Mouse (Mus musculus): ENCODE results near the gene 4930507D05Rik.
"Not testable (repeated sequence)": the region's sequence is repeated elsewhere in the genome, so short reads cannot be mapped to it uniquely, and the experiment has no call there.

The 4930507D05Rik gene

GRCm38 (mm10) chr10:62481108-62481852 is 32.0 kb downstream of the 4930507D05Rik start:
- DNase-seq: no peak

DNA sequence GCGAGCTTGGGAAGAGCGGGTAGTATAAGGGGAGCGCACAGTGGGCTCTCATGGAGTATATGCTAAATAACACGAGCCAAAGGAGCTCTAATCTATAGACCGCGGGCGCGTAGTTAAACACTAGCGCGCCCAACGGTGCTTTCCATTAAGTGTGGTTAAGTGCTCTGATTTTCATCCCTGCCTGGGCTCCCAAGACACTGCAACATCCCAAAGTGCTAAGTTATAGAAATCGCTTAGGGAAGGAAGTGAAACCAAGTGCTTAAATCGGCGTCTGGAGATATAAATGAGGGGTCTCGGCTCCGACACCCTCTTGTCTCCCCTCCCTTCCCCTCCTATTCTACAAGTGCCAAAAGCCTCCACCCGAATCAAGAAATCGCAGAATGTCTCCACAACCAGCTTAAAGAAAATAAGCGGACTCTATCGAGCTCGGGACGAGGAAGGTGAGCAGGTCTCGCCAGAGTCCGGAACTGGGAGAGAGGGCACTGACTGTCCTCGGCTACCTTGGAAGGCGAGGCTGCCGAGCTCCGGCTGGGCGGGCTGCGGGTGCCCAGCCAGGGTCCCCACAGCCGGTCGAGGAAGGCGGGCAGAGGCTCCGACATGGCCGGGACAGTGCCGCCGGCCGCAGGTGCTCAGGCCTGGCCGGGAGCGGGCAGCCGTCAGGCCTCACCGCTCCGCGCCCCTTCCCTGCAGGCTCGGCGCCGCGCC is 36.7 kb downstream of the 4930507D05Rik start:
- DNase-seq: peak in 1 of 2 experiments; percentile 19

DNA sequence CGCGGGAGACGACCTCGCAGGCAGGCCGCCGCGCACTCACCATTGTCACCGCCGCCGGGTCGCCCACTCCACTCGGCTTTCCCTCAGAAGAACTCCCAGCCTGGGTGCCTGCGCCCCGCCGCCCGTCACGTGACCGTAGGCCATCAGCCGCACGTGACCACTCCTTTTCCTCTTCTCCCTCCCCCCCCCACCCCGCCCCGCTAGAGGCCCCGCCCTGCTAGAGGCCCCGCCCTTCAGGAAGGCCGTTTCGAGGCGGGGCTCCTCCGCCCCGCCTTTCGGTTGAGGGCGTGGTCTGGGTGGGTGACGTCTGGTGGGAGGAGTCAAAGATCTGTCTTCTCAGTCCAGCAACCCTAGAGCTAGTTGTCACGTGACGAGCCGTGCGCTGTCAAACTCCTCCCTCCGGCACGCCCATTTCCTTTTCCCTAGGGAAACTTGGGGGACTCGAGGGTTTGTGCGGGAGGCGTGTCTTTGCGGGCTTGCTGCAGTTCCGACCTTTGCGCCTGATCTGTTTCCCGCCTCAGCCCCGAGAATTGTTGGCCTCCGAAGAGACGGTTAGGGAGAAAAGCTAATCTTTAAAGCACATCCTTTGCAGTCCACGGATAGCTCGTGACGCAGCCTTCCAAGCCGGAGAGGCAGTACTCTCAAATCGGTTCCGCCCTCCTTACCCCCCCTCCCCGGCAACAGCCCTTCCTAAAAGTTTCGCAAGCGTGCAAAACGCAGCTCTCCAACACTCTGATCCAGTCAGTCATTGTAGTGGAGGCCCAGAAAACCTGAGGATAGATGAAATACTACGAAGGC is 37.5 kb downstream of the 4930507D05Rik start, which contains the start of gene Vps26a:
Gene Vps26a, minus strand, starts transcription at position 188 of the 798 bp plus-strand sequence.
- peak; percentile 99 to 100 for DNase-seq

- peak; percentile 68 to 74 for DNase-seq
These were observed 39.0 kb downstream of the 4930507D05Rik start for GRCm38 (mm10) chr10:62488266-62488665.

DNA sequence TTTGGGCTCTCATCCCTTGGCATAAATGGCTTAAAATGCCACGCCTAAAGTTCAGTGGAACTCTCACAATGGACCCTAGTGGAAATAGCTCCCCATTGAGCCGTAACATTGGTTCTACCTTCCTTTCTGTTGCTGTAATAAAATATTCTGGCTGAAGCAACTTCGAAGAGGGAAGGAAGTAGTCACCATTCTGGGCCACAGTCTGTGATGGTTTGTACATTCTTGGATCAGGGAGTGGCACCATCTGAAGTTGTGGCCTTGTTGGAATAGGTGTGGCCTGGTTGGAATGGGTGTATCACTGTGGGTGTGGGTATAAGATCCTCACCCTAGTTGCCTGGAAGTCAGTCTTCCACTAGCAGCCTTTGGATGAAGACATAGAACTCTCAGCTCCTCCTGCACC is 42.4 kb downstream of the 4930507D05Rik start:
- DNase-seq: not testable (repeated sequence)

DNA sequence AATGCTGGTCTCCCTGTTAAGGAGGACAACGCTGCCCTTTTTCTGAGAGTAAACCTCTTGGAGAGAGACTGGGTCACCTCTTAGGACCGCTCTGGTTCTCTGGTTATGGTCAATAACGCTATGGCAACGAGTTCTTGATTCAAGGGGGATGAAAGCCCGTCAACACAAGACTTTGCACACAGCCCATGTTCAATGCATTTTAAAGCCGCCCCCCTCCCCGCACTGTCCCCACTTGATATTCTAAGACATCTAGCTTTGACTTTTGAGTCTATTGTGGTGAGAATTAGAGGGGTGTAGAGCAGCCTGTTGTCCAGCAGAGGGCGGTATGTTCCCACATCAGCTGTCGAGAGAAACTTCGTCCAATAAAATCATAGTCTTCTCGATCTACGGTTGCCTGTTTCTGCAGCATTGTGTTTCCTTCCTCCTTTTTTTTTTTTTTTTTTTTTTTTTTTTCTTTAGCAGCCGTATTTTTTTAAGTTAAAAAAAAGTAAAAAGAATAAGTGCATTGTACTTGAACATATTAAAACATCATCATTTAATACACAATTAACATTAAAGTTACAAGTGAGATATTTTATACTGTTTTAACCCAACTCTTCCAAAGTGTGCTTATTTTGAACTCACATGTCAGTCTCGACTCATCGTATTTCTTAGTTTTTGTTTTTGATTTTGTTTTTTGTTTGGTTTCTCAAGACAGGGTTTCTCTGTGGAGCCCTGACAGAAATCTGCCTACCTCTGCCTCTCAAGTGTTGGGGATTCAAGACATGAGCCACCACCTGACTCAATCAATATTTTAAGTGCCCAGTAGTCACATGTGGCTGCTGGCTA is 51.0 kb downstream of the 4930507D05Rik start:
- peak; percentile 73 to 84 for DNase-seq
